Mouse (Mus musculus) liver, postnatal 0 days (tissue): ENCODE results near the gene Ass1.

ENCODE experiments used
- CTCF ChIP-seq: sonication (generic); IDR thresholded peaks from 2 replicates; pipeline ENCODE4 v1.5.1; 2016; ENCODE audit warnings: antibody characterized with exemption, low read depth
- EP300 ChIP-seq: IDR thresholded peaks from 2 replicates; pipeline ENCODE4 v1.6.1; 2016; ENCODE audit warnings: antibody characterized with exemption, low read depth, mild to moderate bottlenecking

DNA sequence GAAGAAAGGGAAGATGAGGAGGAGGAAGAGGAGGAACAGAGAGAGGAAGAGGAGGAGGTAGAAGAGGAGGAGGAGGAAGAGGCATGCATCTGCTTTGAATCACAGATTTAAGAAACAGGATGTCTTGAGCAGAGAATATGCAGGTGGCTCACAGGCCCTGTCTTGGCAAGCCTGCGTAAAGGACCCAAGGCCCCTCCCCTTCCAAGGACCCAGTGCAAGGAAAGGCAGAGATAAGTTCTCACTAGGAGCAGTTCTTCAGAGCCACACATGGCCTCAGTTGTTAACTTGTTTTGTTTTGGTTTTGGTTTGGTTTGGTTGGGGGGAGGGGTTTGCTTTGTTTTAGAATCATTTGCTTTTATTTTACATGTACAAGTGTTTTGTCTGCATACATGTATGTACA, 18.5 kb upstream of the Ass1 start:
- TF ChIP-seq CTCF (no peak), EP300 (no peak)
